Mouse (Mus musculus): Measurements from ENCODE around the gene Anapc16. TPM values are rescaled to one million over a fixed set of nuclear protein-coding genes. Genes with fewer than 3 reads are reported as not detected.

The Anapc16 gene
- polyA plus RNA-seq, 1 experiment = 41.3 TPM

DNA sequence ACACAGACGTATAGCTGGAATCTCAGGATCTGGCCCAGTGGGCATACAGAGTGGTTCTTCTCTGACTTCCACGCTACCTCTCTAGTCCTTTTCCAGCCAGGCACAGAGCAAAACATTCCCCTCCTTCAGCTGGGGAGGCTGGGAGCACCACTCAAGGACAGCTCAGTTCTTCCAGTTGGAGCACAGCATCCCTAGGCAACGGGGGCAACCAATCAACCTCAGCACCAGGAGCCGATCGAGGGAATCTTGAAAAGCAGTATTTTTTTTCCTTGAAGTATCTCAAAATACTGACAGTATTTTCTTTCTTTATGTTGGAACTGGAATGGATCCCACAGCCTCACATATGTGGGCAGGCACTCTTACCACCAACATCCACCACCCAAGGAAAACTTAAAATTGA lies 46.3 kb downstream of the Anapc16 start:
- Histone ChIP-seq H3K4me3 (ENCODE audit: control insufficient read depth, low read depth, low read length) (no peak overlapping the region), H3K27ac (ENCODE audit: control insufficient read depth, insufficient read depth, low read depth, low read length) (peak overlapping the region; percentile 45), H3K4me1 (ENCODE audit: control insufficient read depth, insufficient read depth, low read length) (peaks cover 28% of the 10 kb centered on the region), H3K36me3 (ENCODE audit: control insufficient read depth, insufficient read depth, low read length) (no peaks in the 10 kb centered on the region), H3K27me3 (ENCODE audit: control insufficient read depth, insufficient read depth, low read length) (no peaks in the 10 kb centered on the region)
- TF ChIP-seq CTCF (IDR thresholded peaks at IDR 0.05; ENCODE audit: control insufficient read depth, insufficient read depth, insufficient replicate concordance, low read depth, low read length) (no peak), POLR2A (IDR thresholded peaks at IDR 0.05; ENCODE audit: control insufficient read depth, low read depth, low read length) (no peak)

- H3K4me3 ChIP-seq (ENCODE audit: control insufficient read depth, low read depth, low read length) = no peak overlapping the region
- H3K27me3 ChIP-seq (ENCODE audit: control insufficient read depth, insufficient read depth, low read length) = no peaks in the 10 kb centered on the region
- no peak for TF ChIP-seq POLR2A (IDR thresholded peaks at IDR 0.05; ENCODE audit: control insufficient read depth, low read depth, low read length)
- no peak for TF ChIP-seq CTCF (IDR thresholded peaks at IDR 0.05; ENCODE audit: control insufficient read depth, insufficient read depth, insufficient replicate concordance, low read depth, low read length)
- H3K36me3 ChIP-seq (ENCODE audit: control insufficient read depth, insufficient read depth, low read length) = no peaks in the 10 kb centered on the region
- no peak overlapping the region for H3K27ac ChIP-seq (ENCODE audit: control insufficient read depth, insufficient read depth, low read depth, low read length)
- H3K4me1 ChIP-seq (ENCODE audit: control insufficient read depth, insufficient read depth, low read length) = peaks cover 42% of the 10 kb centered on the region
These were observed 49.3 kb downstream of the Anapc16 start for GRCm38 (mm10) chr10:59953564-59954039.

DNA sequence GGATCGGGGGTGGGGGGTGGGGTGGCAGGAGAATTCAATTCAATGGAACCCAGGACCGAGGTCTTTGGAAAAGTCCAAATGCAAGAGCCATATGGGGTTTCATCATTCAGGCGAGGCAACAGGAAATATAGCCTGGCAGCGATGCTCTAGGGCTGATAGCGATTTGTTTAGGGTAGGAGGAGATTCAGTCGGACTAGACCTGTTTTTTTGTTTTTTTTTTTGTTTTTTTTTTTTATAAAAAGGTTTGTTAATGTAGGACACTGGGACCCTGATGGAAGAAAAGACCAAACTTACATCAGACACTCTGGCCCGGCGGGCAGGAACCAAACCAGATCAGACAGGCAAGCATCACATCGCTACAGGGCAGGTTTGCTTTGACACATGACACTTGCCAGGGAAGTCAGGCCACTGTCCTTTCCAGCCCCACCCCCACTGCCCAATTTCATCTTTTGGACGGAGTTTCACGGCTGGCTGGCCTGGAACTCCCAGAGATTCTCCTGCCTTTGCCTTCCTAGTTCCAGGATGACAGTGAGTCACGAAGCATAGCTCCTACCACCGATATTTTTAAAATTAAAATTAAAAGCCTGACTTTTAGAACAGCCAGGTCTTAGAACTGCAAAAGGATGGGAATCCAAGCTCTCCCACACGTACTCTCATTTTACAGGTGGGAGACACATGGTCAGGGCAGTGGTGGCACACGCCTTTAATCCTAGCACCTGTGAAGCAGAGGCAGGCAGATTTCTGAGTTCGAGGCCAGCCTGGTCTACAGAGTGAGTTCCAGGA lies 50.0 kb downstream of the Anapc16 start:
- Histone ChIP-seq H3K36me3 (ENCODE audit: control insufficient read depth, insufficient read depth, low read length) (no peaks in the 10 kb centered on the region), H3K27me3 (ENCODE audit: control insufficient read depth, insufficient read depth, low read length) (no peaks in the 10 kb centered on the region), H3K4me1 (ENCODE audit: control insufficient read depth, insufficient read depth, low read length) (peaks cover 42% of the 10 kb centered on the region), H3K27ac (ENCODE audit: control insufficient read depth, insufficient read depth, low read depth, low read length) (no peak overlapping the region), H3K4me3 (ENCODE audit: control insufficient read depth, low read depth, low read length) (no peak overlapping the region; the same call in 1 of the 2 replicates)
- TF ChIP-seq CTCF (IDR thresholded peaks at IDR 0.05; ENCODE audit: control insufficient read depth, insufficient read depth, insufficient replicate concordance, low read depth, low read length) = no peak
- TF ChIP-seq POLR2A (IDR thresholded peaks at IDR 0.05; ENCODE audit: control insufficient read depth, low read depth, low read length) = no peak

- peaks cover 37% of the 10 kb centered on the region for H3K4me1 ChIP-seq (ENCODE audit: control insufficient read depth, insufficient read depth, low read length)
- H3K36me3 ChIP-seq (ENCODE audit: control insufficient read depth, insufficient read depth, low read length) = no peaks in the 10 kb centered on the region
- no peaks in the 10 kb centered on the region for H3K27me3 ChIP-seq (ENCODE audit: control insufficient read depth, insufficient read depth, low read length)
- TF ChIP-seq POLR2A (IDR thresholded peaks at IDR 0.05; ENCODE audit: control insufficient read depth, low read depth, low read length) (peak; percentile 32; the same call in 1 of the 2 replicates), CTCF (IDR thresholded peaks at IDR 0.05; ENCODE audit: control insufficient read depth, insufficient read depth, insufficient replicate concordance, low read depth, low read length) (no peak)
- H3K27ac ChIP-seq (ENCODE audit: control insufficient read depth, insufficient read depth, low read depth, low read length) = peak overlapping the region; percentile 89
- peak overlapping the region; percentile 92 for H3K4me3 ChIP-seq (ENCODE audit: control insufficient read depth, low read depth, low read length)
These were observed 50.7 kb downstream of the Anapc16 start for GRCm38 (mm10) chr10:59952152-59952780.

- no peaks in the 10 kb centered on the region for H3K36me3 ChIP-seq (ENCODE audit: control insufficient read depth, insufficient read depth, low read length)
- H3K27me3 ChIP-seq (ENCODE audit: control insufficient read depth, insufficient read depth, low read length) = no peaks in the 10 kb centered on the region
- TF ChIP-seq CTCF (IDR thresholded peaks at IDR 0.05; ENCODE audit: control insufficient read depth, insufficient read depth, insufficient replicate concordance, low read depth, low read length) (no peak), POLR2A (IDR thresholded peaks at IDR 0.05; ENCODE audit: control insufficient read depth, low read depth, low read length) (peak; percentile 97)
- peak within 1 kb of the TSS; percentile 92 for H3K27ac ChIP-seq (ENCODE audit: control insufficient read depth, insufficient read depth, low read depth, low read length)
- H3K4me3 ChIP-seq (ENCODE audit: control insufficient read depth, low read depth, low read length) = peak within 1 kb of the TSS; percentile 92
- H3K4me1 ChIP-seq (ENCODE audit: control insufficient read depth, insufficient read depth, low read length) = peaks cover 35% of the 10 kb centered on the region
These were observed 51.5 kb downstream of the Anapc16 start, which contains the start of gene Ddit4 for GRCm38 (mm10) chr10:59951211-59952151. Gene Ddit4 (minus strand): TSS chr10:59951834.

DNA sequence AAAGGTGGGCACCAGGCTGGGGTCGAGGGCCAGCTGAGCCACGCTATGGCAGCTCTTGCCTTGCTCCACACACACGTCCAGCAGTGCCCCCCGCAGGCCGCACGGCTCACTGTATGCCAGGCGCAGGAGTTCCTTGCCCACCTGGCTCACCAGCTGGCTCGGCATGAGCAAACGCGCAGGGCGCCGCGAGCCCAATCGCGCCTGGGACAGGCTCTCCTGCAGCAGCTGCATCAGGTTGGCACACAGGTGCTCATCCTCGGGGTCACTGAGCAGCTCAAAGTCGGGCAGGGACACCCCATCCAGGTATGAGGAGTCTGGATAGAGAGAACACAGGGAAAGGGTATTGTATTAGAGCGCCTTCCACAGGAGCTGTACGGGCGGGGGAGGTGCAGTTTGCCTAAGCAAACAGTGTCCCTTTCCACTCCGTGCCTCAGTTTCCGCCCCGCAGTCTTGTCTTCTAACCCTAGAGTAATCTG lies 52.2 kb downstream of the Anapc16 start:
- Histone ChIP-seq H3K27ac (ENCODE audit: control insufficient read depth, insufficient read depth, low read depth, low read length) (peak overlapping the region; percentile 82), H3K36me3 (ENCODE audit: control insufficient read depth, insufficient read depth, low read length) (no peaks in the 10 kb centered on the region), H3K27me3 (ENCODE audit: control insufficient read depth, insufficient read depth, low read length) (no peaks in the 10 kb centered on the region), H3K4me1 (ENCODE audit: control insufficient read depth, insufficient read depth, low read length) (peaks cover 35% of the 10 kb centered on the region), H3K4me3 (ENCODE audit: control insufficient read depth, low read depth, low read length) (peak overlapping the region; percentile 92)
- TF ChIP-seq CTCF (IDR thresholded peaks at IDR 0.05; ENCODE audit: control insufficient read depth, insufficient read depth, insufficient replicate concordance, low read depth, low read length) (peak; percentile 39; the same call in 1 of the 2 replicates), POLR2A (IDR thresholded peaks at IDR 0.05; ENCODE audit: control insufficient read depth, low read depth, low read length) (peak; percentile 42; the same call in 1 of the 2 replicates)
